Mouse (Mus musculus): ENCODE results near the gene Slc2a13.

The Slc2a13 gene

DNA sequence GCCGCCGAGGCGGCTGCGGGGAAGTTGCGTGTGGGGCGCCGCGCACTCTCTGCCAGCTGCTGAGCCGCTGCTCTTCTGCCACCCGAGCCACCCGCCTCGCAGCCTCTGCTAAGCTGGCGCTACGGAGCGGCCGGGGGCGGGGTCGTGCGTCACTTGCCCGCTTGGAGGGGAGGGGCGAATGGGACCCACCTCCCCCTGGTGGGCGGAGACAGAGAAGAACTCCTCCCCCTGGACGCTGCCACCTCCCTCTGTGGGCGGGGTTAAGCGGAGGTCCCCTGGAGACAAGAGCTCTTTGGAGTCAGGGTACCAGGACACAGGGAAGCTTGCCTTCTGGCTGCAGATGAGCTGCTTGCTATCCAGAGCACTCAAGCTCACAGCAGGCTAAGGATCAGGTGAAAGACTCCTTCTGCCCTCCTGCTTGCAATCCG is at the start of gene Slc2a13:
TSS of gene Slc2a13 (minus strand) at position 151 of the 428 bp plus-strand sequence.
- peak; percentile 93 to 96 for DNase-seq

- DNase-seq, result no peak
Measured at GRCm38 (mm10) chr15:91616016-91616415, 43.0 kb upstream of the Slc2a13 start.

- no peak for DNase-seq
Measured at GRCm38 (mm10) chr15:91615532-91615931, 42.5 kb upstream of the Slc2a13 start.

- DNase-seq, result no peak
Measured at GRCm38 (mm10) chr15:91613981-91614665, 41.1 kb upstream of the Slc2a13 start.

GRCm38 (mm10) chr15:91609713-91610112 is 36.7 kb upstream of the Slc2a13 start:
- DNase-seq, result peak; percentile 87 to 88

GRCm38 (mm10) chr15:91608811-91609210 is 35.8 kb upstream of the Slc2a13 start:
- DNase-seq, result no peak

DNA sequence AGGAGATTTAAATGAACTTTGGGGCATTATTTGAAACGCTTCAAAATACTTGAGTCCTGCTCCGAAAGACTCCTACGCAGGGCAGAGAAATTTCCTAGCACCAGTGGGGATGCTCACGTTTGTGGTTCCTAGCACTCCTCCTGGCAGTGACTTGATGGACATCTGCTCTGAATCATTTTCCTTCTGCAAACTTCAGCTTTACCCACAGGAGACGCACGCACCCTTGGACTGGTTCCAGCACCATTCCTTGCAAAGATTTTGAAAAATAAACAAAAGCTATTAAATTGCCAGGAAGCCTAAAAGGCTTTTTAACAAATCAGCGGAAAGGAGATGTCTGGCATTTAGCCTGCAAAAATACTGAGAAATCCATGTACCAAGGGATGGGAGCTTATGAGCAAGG is 28.1 kb upstream of the Slc2a13 start:
- peak; percentile 37 to 49 for DNase-seq

DNA sequence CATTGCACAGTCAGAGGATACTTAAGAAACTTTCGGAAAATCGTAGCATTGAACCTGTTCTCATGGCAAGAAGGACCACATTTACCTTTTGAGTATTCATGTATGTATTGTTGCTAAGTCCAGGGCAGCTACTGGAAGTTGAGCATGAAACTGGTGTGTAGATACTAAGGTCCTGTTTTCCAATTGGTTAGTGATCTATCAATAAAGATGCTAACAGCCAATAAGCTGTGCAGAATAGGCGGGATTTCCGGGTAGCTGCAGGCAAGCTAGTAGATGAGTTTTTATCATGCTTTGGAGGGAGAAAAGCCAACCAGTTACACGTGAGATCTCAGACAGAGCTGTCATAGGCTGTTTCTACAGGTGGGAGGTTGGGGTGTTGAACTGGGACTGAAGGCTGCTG is 24.2 kb upstream of the Slc2a13 start:
- no peak for DNase-seq

DNA sequence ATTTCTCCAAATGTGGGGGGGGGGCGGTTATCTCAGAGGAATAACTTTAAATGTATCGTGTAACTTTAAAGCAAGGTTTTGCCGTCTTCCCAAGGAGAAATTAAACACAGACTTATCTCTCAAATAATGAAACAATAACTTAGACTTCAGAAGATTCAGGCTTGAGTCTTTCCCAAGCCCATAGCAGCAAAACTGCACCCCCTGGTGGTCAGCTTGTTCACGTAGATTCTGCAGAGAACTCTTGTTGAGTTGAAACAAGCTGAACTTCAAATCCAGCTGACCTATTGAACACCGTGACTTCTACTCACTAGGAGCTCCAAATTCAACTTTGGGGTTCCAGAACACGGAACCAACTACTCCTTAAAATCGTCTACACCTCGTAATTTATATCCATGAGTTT is 1.4 kb upstream of the Slc2a13 start:
- peak; percentile 92 to 94 for DNase-seq

DNA sequence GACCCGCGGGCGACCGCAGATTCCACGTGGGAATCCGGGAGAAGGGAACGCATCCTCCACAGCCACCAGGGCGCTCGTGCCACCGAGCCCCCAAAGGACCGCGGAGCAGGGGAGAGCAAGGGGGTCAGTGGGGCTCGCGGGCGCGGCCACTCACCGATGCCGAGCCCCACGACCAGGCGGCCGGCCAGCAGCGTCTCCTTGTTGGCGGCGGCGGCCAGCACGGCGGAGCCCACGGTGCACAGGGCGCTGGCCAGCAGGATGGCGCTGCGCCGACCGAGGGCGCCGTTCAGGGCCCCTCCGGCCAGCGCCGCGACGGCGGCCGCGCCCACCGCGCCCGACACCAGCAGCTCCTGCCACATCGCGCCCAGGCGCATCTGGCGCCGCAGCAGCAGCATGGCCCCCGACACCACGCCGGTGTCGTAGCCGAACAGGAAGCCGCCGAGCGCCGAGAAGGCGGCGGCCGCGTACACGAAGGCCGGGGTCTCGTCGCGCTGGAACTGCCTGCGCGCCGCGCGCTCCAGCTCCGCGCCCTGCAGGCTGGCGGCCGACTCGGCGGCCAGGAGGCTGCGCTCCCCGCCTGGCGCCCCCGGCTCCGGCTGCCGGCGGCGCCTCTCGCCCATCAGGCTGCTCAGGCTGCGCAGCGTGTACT is 516 bp downstream of the Slc2a13 start:
- DNase-seq, result peak in 1 of 2 experiments; percentile 76

- DNase-seq, result no peak
Measured at GRCm38 (mm10) chr15:91571981-91572380, 1.1 kb downstream of the Slc2a13 start.

GRCm38 (mm10) chr15:91566784-91567183 is 6.3 kb downstream of the Slc2a13 start:
- no peak for DNase-seq

- no peak for DNase-seq
Measured at GRCm38 (mm10) chr15:91565025-91565605, 7.9 kb downstream of the Slc2a13 start.

DNA sequence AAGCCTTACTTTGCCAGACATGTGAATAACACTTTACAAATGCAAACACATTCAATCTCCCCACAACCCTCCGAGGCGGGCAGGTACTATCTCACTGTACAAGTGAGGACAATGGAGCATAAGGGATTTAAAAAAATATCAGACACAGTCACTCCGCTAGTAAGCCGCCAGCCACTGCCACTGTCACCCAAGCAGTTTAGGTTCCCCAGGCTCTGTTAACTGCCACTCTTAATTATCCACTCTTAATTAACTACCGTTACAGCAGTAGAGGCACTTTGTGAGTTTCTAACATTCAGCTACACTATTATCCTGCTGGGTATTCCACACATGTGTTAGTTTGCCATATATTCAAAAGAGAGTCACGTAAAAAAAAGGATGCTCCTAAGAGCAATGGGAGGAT is 11.3 kb downstream of the Slc2a13 start:
- no peak for DNase-seq

- no peak for DNase-seq
Measured at GRCm38 (mm10) chr15:91555336-91555736, 17.7 kb downstream of the Slc2a13 start.

DNA sequence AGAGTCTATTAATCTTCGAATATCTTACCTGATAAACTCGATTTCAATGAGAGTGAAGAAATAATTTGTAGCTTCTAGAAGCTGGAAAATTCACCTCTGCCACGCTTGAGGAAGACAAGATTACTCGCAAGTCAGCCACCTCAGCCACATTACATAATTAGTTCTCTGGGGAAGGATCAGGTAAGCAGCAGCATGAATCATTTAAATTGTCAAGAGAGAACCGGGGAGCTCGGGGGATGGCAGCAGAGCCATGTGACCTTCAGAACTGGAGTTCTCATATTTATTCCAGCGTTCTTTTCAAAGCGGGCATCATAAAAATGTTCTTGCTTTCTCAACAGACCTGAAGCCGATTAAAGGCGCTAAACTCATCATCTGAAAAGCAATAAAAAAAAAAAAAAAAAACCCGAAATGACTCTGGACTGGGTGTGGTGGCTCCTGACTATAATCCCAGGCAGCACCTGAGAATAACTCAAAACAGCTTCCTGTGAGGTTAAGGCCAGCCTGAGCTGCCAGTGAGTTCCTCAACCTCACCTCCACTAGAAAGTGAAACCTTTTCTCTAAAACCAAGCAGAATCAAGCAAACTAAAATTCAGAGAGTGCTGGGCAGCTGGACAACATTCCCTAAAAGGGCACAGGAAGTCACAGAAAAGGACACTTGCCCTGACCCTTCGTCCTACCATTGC is 24.3 kb downstream of the Slc2a13 start:
- no peak for DNase-seq

GRCm38 (mm10) chr15:91544586-91544985 is 28.5 kb downstream of the Slc2a13 start:
- no peak for DNase-seq

DNA sequence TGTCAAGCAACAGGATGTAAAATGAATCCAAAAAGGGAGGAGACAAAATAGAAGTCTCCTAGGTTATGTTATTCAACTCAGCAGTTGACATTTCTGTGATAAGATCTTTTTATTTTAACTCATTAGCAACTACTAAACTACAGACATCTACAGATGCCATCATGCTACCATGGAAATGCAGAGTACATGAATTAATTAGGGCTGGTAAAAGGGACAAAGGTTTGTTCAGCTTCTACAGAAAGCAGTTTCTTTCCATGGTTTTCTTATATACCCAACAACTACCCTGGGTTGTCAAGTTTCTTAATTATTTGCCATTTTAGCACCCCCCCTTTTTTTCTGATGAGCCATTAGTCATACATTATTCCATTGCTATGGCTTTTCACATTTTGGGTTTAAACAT is 34.6 kb downstream of the Slc2a13 start:
- no peak for DNase-seq

DNA sequence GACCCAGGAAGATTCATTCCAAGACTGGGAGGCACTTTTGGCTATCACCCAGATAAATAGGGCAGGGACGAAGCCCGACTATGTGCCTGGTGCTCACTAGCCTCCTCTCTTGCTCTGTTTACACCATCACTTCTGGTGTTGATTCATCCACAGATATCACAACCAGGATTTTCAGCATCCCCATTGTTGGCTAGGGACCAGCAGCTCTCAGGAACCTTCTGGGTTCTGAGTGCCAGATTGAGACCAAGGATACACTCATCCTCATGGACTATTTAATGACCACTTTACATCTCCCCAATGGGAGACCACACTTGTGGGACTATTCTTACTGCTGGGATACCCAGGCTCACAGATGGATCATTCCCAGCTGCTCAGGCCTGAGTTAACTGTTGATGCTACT is 46.2 kb downstream of the Slc2a13 start:
- DNase-seq, result no peak

- DNase-seq, result no peak
Measured at GRCm38 (mm10) chr15:91526166-91526565, 46.9 kb downstream of the Slc2a13 start.

DNA sequence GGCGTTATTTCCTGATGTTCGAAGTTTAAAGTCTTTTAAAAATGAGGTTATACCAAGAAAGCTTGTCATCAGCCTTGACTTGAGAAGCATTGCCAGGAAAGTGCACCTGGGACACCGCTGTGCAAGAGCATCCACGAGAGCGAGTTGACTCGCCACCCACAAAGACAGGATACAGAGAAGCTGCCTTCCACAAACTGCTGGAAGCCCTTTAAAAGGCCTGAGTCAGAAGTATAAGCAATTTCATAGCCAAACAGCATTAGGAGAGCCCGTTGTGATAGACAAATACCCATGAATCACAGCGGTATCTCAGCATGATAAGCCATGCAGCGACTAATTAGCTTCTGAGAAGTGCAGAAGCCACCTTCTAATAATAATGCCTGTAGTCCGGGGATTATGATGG is 48.6 kb downstream of the Slc2a13 start:
- no peak for DNase-seq

DNA sequence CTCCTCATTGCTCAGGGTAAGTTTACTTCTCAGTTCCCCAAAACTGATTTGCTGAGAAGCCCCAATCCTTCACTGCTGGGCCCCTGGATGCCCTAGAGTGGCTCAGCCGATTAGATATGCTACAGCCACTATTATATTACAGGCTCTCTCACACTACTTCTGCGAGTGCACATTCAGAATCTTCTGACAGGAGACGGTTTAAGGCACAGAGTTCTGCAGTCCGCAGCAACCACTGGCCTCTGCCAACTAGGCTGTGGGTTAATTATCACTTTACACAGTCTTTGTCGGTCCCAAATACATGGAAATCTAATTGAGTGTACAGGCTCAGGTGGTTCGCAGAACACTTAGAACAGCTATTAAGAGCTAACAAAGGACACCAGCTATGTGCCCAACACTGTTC is 69.8 kb downstream of the Slc2a13 start:
- DNase-seq, result no peak

- DNase-seq, result peak; percentile 48 to 51
Measured at GRCm38 (mm10) chr15:91502661-91503060, 70.4 kb downstream of the Slc2a13 start.

GRCm38 (mm10) chr15:91502235-91502634 is 70.8 kb downstream of the Slc2a13 start:
- DNase-seq, result no peak
